Mouse (Mus musculus): ENCODE data around the gene Ick.

- TF ChIP-seq CTCF (conservative IDR thresholded peaks at IDR 0.05; ENCODE audit: insufficient read depth, insufficient read length, low read depth, low read length), result no peak
- no peak for TF ChIP-seq POLR2A (IDR thresholded peaks at IDR 0.05; ENCODE audit: low read depth, low read length)
Measured at GRCm38 (mm10) chr9:78103965-78104560, 4.9 kb upstream of the Ick start.

Measured in kidney, adult 2 months (tissue).